Mouse (Mus musculus) brown adipose tissue, adult 24 weeks (tissue): ENCODE results near the gene Nr1h2. TPM values are rescaled to one million over a fixed set of nuclear protein-coding genes. Genes with fewer than 3 reads are reported as not detected.

Experiments
- H3K27ac ChIP-seq: fragments of 200-500 bp; replicated peaks from 2 replicates; pipeline ENCODE4 v1.5.1; 2012; ENCODE audit warnings: low read depth, mild to moderate bottlenecking, low read length
- H3K4me1 ChIP-seq: fragments of 200-500 bp; 2 replicates; pipeline ENCODE4 v1.6.1; 2012; ENCODE audit warnings: low read length, mixed read lengths; ENCODE audit not compliant: control insufficient read depth, insufficient read depth, insufficient read length
- H3K4me3 ChIP-seq: fragments of 200-500 bp; 2 replicates; pipeline ENCODE4 v1.5.1; 2012; ENCODE audit warnings: low read depth, mild to moderate bottlenecking, low read length, moderate library complexity; ENCODE audit not compliant: insufficient read depth
- polyA plus RNA-seq: library from polyadenylated mRNA; stranded (reverse); fragments of >200 nt; gene quantifications from 2 replicates; pipeline ENCODE4 v1.2.4, GENCODE M21; 2012; ENCODE audit not compliant: missing spikeins, insufficient read depth, insufficient read length

The Nr1h2 gene
- polyA plus RNA-seq, 1 experiment = 54.3 TPM

DNA sequence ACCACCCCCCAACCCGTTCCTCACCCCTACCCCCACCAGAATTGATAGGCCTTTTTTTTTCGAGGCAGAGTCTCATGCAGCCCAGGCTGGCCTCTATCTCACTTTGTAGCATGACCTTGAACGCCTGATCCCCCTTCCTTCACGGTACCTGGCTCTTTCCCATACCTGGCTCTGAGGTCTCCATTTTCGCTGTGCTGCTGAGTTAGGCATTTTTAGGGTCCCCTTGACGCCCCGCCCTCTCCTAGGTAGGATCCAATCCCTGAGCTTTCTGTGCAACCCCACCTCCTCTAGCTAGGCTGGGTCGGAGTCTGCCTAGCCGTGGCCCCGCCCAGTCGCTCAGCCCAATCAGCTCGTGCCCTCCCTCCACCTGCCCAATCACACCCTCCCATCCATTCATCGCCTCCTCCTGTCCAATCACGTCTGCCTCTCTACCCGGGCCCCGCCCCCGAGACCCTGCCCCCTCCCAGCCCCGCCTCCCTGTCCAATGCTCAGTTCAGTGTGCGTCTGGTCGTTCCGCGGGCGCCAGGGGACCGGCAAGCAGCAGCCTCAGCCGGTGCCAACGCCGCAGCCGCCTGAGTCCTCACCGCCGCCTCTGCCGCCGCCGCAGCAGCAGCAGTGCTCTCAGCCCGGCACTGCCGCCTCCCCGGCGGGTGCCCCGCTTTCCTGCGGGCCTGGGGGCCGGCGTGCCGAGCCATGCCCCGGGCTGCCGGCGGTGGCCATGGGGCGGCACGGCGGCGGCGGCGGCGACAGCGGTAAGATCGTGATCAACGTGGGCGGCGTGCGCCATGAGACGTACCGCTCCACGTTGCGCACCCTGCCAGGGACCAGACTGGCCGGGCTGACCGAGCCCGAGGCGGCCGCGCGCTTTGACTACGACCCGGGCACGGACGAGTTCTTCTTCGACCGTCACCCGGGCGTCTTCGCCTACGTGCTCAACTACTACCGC is 36.9 kb upstream of the Nr1h2 start, which contains the start of gene Kcnc3:
Kcnc3 (plus strand) TSS at position 263 of the 946 bp plus-strand sequence.
- Histone ChIP-seq H3K27ac (no peak within 1 kb of the TSS), H3K4me1 (peaks cover 2% of the 10 kb centered on the region), H3K4me3 (peak within 1 kb of the TSS; percentile 29)

GRCm38 (mm10) chr7:44589946-44590345 is 36.2 kb upstream of the Nr1h2 start:
- H3K27ac ChIP-seq = no peak overlapping the region
- H3K4me3 ChIP-seq = no peak overlapping the region
- H3K4me1 ChIP-seq = peaks cover 2% of the 10 kb centered on the region

DNA sequence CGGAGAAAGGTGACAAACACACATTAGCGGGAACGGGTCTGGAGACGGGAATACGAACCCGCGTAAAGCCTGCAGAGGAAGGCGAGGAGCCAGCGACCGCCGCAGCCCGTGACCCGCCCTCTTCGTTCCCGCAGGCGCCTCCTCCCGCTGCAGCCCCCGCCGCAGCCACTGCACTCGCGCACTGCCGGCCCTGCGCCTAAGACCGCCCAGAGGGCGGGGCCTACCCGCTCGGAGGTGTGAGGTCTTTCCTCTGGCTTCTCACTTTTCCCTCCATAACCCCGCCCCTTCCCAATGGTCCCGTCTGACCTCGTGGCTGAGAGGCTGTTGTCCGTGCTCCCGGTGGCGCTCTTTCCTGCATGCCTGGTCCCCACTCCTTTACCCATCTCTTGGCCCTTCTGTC is 35.4 kb upstream of the Nr1h2 start:
- Histone ChIP-seq H3K27ac (no peak overlapping the region), H3K4me3 (peak overlapping the region; percentile 10), H3K4me1 (peaks cover 2% of the 10 kb centered on the region)

GRCm38 (mm10) chr7:44588338-44588737 is 34.6 kb upstream of the Nr1h2 start:
- H3K4me3 ChIP-seq = no peak overlapping the region
- peaks cover 2% of the 10 kb centered on the region for H3K4me1 ChIP-seq

DNA sequence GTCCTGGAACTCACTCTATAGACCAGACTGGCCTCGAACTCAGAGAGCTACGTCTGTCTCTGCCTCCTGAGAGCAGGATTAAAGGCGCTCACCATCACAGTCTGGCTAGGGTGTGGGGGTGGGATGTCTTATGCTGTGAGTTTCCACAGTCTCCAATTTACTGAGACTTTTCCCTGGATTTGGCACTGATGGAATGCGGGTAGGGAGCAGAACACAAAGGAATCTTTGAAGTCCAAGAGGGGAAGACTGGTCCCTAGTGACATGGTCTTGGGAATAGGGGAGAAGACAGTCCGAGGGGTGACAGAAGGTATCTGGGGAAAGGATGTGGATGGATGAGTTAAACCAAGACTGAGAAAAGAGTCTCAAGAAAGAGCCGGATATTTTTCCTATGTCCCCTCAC is 33.9 kb upstream of the Nr1h2 start:
- no peak overlapping the region for H3K27ac ChIP-seq
- H3K4me3 ChIP-seq = no peak overlapping the region
- peaks cover 2% of the 10 kb centered on the region for H3K4me1 ChIP-seq

More at GRCm38 (mm10) chr7:44588338-44588737, 34.6 kb upstream of the Nr1h2 start:
- no peak overlapping the region for H3K27ac ChIP-seq

- H3K4me1 ChIP-seq = peaks cover 2% of the 10 kb centered on the region
- H3K27ac ChIP-seq = no peak overlapping the region
- no peak overlapping the region for H3K4me3 ChIP-seq
Observed at GRCm38 (mm10) chr7:44586930-44587329, 33.2 kb upstream of the Nr1h2 start.

DNA sequence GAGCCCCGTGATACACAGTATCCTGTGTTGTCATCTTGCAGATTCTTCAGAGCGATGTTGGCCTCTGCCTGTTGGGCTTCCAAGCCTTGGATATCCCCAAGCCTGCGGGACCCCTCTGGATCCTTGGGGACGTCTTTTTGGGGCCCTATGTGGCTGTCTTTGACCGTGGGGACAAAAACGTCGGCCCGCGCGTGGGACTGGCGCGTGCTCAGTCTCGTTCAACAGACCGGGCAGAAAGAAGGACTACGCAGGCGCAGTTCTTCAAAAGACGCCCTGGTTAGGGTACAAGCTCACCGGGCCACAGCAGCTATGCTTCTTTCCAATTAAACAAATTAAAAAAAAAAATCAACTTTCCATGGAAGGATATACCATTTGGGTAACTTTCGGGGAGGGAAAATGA is 32.8 kb upstream of the Nr1h2 start:
- H3K27ac ChIP-seq = no peak overlapping the region
- H3K4me3 ChIP-seq = no peak overlapping the region
- H3K4me1 ChIP-seq = peaks cover 2% of the 10 kb centered on the region

GRCm38 (mm10) chr7:44585606-44586005 is 31.9 kb upstream of the Nr1h2 start:
- Histone ChIP-seq H3K4me3 (no peak overlapping the region), H3K4me1 (no peaks in the 10 kb centered on the region; the same call in 1 of the 2 replicates)

GRCm38 (mm10) chr7:44584921-44585320 is 31.2 kb upstream of the Nr1h2 start:
- H3K27ac ChIP-seq = no peak overlapping the region
- no peak overlapping the region for H3K4me3 ChIP-seq
- no peaks in the 10 kb centered on the region; the same call in 1 of the 2 replicates for H3K4me1 ChIP-seq

More at GRCm38 (mm10) chr7:44585606-44586005, 31.9 kb upstream of the Nr1h2 start:
- H3K27ac ChIP-seq = no peak overlapping the region

DNA sequence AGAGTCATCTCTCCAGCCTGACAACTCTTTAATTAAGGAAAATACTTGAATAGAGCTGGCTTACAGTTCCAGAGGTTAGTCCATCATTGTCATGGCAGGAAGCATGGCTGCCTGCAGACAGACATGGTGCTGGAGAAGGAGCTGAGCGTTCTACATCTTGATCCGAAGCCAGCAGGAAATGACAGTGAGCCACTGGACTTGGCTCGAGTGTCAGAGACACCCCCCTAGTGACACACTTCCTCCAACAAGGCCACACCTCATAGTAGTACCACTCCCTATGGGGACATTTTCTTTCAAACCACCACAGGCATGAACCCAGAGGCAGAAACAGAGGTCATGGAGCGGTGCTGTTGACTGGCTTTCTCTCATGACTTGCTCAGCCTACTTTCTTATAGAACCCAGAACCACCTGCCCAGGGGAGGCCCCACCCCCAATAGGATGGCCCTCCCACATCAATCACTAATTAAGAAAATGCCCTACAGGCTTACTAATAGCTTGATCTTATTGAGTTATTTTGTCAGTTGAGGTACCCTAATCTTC is 30.6 kb upstream of the Nr1h2 start:
- H3K4me1 ChIP-seq = no peaks in the 10 kb centered on the region; the same call in 1 of the 2 replicates
- H3K27ac ChIP-seq = no peak overlapping the region
- H3K4me3 ChIP-seq = no peak overlapping the region

GRCm38 (mm10) chr7:44583146-44583545 is 29.4 kb upstream of the Nr1h2 start:
- no peak overlapping the region for H3K27ac ChIP-seq

DNA sequence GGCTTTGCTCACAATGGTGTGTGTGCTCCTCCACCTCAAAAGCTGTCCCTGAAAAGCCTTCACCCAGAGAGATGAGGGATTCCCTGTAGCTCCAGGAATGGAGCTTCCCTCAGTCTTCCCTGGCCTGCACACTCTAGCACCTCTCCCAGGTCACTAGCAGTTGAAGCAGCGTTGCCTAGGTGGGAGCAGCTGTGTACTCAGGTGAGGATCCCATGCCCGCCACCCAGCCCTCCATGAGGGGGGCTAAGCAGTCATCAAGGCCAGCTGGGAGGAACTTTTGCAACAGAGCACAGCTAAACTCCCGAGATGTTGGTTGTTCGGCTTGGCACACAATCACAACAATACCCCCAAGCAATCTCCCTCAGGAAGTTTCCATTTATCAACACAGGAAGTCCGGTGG is 29.0 kb upstream of the Nr1h2 start:
- no peak overlapping the region for H3K4me3 ChIP-seq
- no peaks in the 10 kb centered on the region; the same call in 1 of the 2 replicates for H3K4me1 ChIP-seq
- H3K27ac ChIP-seq = no peak overlapping the region

More at GRCm38 (mm10) chr7:44583146-44583545, 29.4 kb upstream of the Nr1h2 start:
- Histone ChIP-seq H3K4me3 (no peak overlapping the region), H3K4me1 (no peaks in the 10 kb centered on the region; the same call in 1 of the 2 replicates)

- H3K27ac ChIP-seq = no peak overlapping the region
- no peak overlapping the region for H3K4me3 ChIP-seq
- no peaks in the 10 kb centered on the region for H3K4me1 ChIP-seq
Observed at GRCm38 (mm10) chr7:44581637-44582036, 27.9 kb upstream of the Nr1h2 start.

GRCm38 (mm10) chr7:44576333-44576844 is 22.6 kb upstream of the Nr1h2 start:
- Histone ChIP-seq H3K27ac (no peak overlapping the region), H3K4me3 (no peak overlapping the region), H3K4me1 (no peaks in the 10 kb centered on the region)

GRCm38 (mm10) chr7:44572956-44573484 is 19.3 kb upstream of the Nr1h2 start:
- Histone ChIP-seq H3K27ac (no peak overlapping the region), H3K4me1 (no peaks in the 10 kb centered on the region)

More at GRCm38 (mm10) chr7:44572956-44573484, 19.3 kb upstream of the Nr1h2 start:
- no peak overlapping the region for H3K4me3 ChIP-seq
